Mouse (Mus musculus) mouse embryonic stem cell (cell line): ENCODE data around the gene Sulf2.

Source experiments
- in situ Hi-C, 2 experiments: fragments of 300-500 bp; cut with MboI; formaldehyde crosslinking; loops; 1 replicate in 1 of 2; 3 replicates in 1 of 2; pipeline ENCODE4 v1.14.3; 2019 to 2020; ENCODE audit warnings: low sequenced_read_pairs in 2 of 2, low pct_unique_long_range_greater_than_20kb in 1 of 2, mixed read lengths in 1 of 2; ENCODE audit not compliant: unreplicated experiment in 1 of 2

Gene Sulf2

GRCm38 (mm10) chr2:166153891-166154711 is 1.4 kb downstream of the Sulf2 start:
- in situ Hi-C loops: no loop called here

DNA sequence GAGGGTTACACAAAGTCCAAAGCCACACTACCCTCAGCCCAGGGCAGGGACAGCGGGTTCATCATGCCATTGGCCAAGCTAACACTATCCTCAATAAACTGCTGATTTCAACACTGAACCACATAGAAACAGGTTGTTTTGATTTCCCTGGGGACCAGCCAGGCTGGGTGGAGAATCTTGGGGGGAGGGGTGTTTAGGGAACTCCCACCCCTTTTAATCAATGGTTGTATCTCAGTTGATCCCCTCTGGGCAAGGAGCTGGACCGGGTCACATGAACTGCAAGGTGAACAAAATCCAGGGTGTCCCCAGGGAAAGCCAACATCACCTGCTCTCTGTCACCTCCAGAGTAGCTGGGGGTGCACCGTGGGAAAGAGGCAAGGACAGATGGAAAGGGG is 2.1 kb downstream of the Sulf2 start:
- in situ Hi-C loops: no loop called here

DNA sequence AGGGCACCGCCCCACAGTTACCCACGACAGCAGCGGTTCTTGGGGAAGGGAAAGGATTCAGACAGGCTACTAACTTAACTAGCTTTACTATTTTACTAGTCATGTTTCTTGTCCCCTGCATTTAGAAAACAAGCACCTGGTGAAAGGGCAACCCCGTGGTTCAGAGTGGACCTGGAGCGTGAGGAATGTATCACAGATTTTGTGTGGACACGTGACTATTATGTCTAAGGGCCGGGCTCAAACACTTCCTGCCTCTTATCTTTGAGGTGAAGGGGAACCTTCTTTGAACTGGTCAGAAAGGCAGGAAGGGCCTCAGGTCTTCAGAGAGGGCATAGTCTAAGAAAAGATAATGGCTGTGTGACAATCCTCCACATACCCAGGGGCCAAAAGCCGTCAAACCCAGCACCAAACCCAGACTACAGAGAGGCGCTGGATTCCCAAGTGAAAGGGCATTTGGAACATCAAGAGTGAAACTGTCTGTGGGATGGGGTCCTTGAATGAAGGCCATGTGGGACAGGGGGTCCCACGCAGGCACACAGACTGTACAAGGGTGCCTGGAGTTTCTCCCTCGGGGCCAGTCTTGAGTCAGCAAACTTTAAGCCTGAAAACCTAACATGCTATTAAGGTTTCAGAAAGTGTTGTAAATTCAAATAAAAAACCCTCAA is 2.6 kb downstream of the Sulf2 start:
- in situ Hi-C loops: no loop called here

- in situ Hi-C loops: no loop called here
Measured at GRCm38 (mm10) chr2:166151510-166152473, 3.7 kb downstream of the Sulf2 start.

DNA sequence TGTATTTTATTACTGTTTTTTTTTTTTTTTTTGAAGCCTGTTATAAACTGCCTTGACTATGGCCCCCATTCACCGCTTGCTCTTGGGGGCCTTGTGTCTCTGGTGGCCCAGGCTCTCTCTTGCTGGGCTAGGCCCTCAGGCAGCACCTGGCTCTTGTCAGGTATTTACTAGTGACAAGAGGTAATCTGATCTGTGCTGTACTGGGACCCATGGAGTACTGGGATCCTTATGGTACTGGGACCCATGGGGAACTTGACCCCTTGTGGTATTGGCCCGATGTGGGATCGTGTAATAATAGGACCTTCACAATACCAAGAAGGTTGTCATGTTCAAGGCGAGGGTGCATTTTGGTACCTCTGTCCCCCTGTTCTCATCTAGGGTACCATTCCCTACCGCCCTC is 4.9 kb downstream of the Sulf2 start:
- in situ Hi-C loops: no loop called here

GRCm38 (mm10) chr2:166149482-166149881 is 6.0 kb downstream of the Sulf2 start:
- in situ Hi-C loops: no loop called here

GRCm38 (mm10) chr2:166148672-166149332 is 6.7 kb downstream of the Sulf2 start:
- in situ Hi-C loops: no loop called here

- in situ Hi-C loops: no loop called here
Measured at GRCm38 (mm10) chr2:166147930-166148651, 7.4 kb downstream of the Sulf2 start.

- in situ Hi-C loops: no loop called here
Measured at GRCm38 (mm10) chr2:166146446-166146845, 9.0 kb downstream of the Sulf2 start.

DNA sequence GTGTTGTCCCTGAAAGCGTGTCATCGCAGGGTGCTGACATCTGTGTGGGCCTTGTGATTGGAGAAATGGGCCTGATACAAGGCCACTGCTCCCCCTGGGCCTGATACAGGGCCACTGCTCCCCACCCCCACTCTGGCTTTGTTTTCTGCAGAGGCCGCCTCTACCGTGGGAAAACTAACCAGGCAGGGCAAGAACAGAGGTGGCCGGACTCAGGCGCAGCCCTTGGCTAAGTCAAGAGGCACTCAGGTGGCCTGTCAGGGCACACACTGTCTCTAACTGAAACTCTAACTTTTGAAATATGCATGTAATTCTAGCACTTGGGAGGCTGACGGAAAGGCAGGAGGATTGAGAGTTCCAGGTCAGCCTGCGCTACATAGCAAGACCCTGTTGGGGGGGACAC is 10.4 kb downstream of the Sulf2 start:
- in situ Hi-C loops: no loop called here

GRCm38 (mm10) chr2:166143871-166144270 is 11.6 kb downstream of the Sulf2 start:
- in situ Hi-C loops: no loop called here

- in situ Hi-C loops: no loop called here
Measured at GRCm38 (mm10) chr2:166142561-166143112, 12.8 kb downstream of the Sulf2 start.

GRCm38 (mm10) chr2:166141910-166142309 is 13.6 kb downstream of the Sulf2 start:
- in situ Hi-C loops: no loop called here

DNA sequence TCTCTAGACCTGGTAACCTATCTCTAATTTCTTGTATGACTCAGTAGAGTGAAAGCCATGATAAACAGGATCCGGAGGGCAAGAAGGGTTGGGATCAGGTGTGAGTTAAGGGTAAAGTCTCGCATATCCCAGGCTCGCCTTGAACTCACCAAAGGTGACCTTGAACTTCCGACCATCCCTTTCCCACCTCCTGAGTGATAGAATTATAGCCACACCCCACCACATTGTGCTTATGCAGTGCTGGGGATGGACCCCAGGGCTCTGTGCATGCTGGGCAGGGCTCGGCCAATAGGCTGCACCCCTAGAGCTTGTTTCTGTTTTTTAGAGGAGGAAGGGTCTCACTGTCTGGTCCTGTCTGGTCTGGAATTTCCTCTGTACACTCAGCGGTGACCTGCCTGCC is 14.4 kb downstream of the Sulf2 start:
- in situ Hi-C loops: no loop called here

DNA sequence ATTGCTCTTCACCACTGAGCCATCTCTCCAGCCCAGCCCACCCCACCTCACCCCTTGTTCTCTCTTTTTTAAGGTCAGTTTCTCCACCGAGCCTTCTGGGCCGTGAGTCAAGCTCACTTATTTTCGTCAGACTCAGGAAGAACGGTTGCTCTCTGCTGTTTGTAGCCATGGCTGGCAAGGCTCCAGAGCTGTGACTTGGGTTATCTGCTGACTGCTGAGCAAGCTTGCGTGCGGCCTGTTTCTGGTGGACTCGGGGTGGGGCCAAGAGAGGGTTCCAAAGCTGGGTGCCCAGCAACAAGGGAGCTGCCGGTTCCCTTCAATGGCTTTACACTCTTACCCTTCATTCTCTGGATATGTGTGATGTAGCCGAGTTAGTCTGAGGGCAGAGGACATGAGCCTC is 15.0 kb downstream of the Sulf2 start:
- in situ Hi-C loops: no loop called here

- in situ Hi-C loops: no loop called here
Measured at GRCm38 (mm10) chr2:166138308-166138707, 17.2 kb downstream of the Sulf2 start.

- in situ Hi-C loops: no loop called here
Measured at GRCm38 (mm10) chr2:166137467-166137866, 18.0 kb downstream of the Sulf2 start.
